Mouse (Mus musculus): ENCODE results near the gene Tbc1d19. TPM values are rescaled to one million over a fixed set of nuclear protein-coding genes. Genes with fewer than 3 reads are reported as not detected.

Gene Tbc1d19
- polyA plus RNA-seq, 1 experiment from 2014 or later = 3.7 TPM

DNA sequence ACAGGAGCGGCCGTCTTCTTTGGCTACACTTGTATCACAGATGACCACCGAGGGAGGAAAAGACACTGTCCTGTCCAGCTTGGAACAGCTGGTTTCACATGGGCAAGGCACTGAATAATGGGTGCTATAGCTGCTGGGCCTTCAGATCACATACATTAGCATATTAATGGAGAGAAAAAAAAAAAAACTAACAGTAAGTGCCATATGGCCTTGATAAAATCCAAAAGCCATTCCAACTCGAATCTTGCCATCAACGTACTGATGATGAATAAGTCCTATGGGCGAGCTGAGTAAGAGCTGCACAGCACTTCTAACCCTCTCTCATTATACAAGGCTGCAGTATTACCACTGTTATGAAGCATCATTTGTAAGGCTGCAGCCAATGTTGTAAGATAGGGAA is 45.2 kb downstream of the Tbc1d19 start:
- no peak overlapping the region for H3K9ac ChIP-seq (replicated peaks)
- 81% methylated on average over 6 of the region's 6 CpGs for WGBS (ENCODE audit: insufficient replicate concordance)
- peaks cover 3% of the 10 kb centered on the region for H3K36me3 ChIP-seq (replicated peaks; ENCODE audit: insufficient read depth, low read length)
- no peak for TF ChIP-seq EP300 (IDR thresholded peaks at IDR 0.05; ENCODE audit: low read depth)
- no peak for TF ChIP-seq CTCF (IDR thresholded peaks at IDR 0.05; ENCODE audit: low read depth)
- H3K4me3 ChIP-seq (ENCODE audit: low read depth, low read length) = no peak overlapping the region
- H3K4me1 ChIP-seq (ENCODE audit: insufficient read depth) = no peaks in the 10 kb centered on the region
- H3K27me3 ChIP-seq (ENCODE audit: insufficient read depth, low read length) = no peaks in the 10 kb centered on the region
- DNase-seq = no peak
- no peak for ATAC-seq
- no peak overlapping the region for H3K4me2 ChIP-seq (ENCODE audit: low read depth, low read length)
- H3K9me3 ChIP-seq (ENCODE audit: low read length) = no peaks in the 10 kb centered on the region
- H3K27ac ChIP-seq (ENCODE audit: low read depth) = no peak overlapping the region

DNA sequence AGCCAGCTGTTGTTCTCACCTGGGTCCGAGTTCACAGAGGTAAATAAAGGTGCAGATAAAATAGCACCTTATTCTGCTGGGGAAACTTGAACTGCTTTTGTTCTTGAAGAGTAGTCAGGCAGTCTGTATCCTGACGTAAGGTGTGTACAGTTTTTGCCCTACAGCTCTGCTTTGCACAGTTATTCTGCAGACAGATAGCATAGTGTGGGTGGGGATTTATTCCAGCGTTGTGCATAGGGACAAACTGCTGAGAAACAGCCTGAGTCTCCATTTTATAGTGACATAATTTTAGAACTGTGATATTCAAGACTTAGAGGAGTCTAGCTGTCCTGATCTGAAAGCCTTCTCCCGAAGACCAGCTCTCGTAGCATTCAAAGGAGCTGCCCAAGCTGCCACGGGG is 46.6 kb downstream of the Tbc1d19 start:
- TF ChIP-seq EP300 (IDR thresholded peaks at IDR 0.05; ENCODE audit: low read depth) (no peak), CTCF (IDR thresholded peaks at IDR 0.05; ENCODE audit: low read depth) (no peak)
- H3K4me2 ChIP-seq (ENCODE audit: low read depth, low read length) = no peak overlapping the region
- WGBS (ENCODE audit: insufficient replicate concordance) = 79% methylated on average over 6 of the region's 6 CpGs
- no peaks in the 10 kb centered on the region for H3K4me1 ChIP-seq (ENCODE audit: insufficient read depth)
- H3K9ac ChIP-seq (replicated peaks) = no peak overlapping the region
- DNase-seq (no peak), ATAC-seq (no peak)
- H3K27me3 ChIP-seq (ENCODE audit: insufficient read depth, low read length) = no peaks in the 10 kb centered on the region
- no peak overlapping the region for H3K27ac ChIP-seq (ENCODE audit: low read depth)
- peaks cover 3% of the 10 kb centered on the region for H3K36me3 ChIP-seq (replicated peaks; ENCODE audit: insufficient read depth, low read length)
- H3K9me3 ChIP-seq (ENCODE audit: low read length) = no peaks in the 10 kb centered on the region
- no peak overlapping the region for H3K4me3 ChIP-seq (ENCODE audit: low read depth, low read length)

DNA sequence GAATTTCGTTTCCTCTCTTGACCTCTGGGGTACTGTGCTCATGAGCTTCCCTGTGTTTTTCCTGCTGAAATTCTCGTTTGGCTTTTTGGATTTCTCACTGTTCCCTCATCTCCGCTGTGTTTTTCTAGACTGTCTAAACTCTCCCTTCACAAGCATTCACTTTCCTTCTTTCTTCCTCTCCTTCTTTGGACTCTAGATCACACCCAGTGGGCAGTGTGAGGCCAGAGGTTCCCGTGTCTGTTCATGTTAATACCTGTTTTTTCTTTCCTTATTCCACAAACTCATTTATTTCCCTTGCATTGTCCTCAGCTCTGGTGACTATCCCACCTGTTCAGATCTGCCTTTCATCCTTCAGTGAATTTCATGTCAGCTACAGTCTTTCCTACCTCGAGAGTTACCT is 55.7 kb downstream of the Tbc1d19 start:
- TF ChIP-seq EP300 (IDR thresholded peaks at IDR 0.05; ENCODE audit: low read depth) (no peak), CTCF (IDR thresholded peaks at IDR 0.05; ENCODE audit: low read depth) (no peak)
- Histone ChIP-seq H3K36me3 (replicated peaks; ENCODE audit: insufficient read depth, low read length) (no peaks in the 10 kb centered on the region), H3K9me3 (ENCODE audit: low read length) (no peaks in the 10 kb centered on the region), H3K4me1 (ENCODE audit: insufficient read depth) (no peaks in the 10 kb centered on the region), H3K27ac (ENCODE audit: low read depth) (no peak overlapping the region), H3K4me3 (ENCODE audit: low read depth, low read length) (no peak overlapping the region), H3K4me2 (ENCODE audit: low read depth, low read length) (no peak overlapping the region), H3K27me3 (ENCODE audit: insufficient read depth, low read length) (no peaks in the 10 kb centered on the region), H3K9ac (replicated peaks) (no peak overlapping the region)
- DNase-seq (no peak), ATAC-seq (no peak)
- 73% methylated on average over 5 of the region's 5 CpGs for WGBS (ENCODE audit: insufficient replicate concordance)

DNA sequence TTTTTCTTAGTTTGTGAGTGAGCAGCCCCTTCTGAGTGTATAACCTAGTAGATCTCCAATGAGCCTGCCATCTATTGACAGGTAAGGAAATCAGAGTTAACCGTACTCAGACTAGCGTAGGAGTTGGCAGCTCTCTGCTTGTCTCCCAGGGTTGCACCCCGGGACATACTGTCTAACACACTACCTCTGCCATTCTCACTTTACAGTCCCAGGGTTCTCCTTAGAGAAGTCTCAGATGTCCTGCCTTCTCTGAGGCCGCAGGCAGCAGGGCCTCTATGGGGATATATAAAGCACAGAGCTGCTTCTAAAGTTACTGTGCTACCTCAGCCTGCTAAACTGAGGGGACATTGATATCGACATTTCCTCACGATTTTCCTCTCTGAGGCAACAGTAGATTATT is 56.6 kb downstream of the Tbc1d19 start:
- ATAC-seq = no peak
- no peak overlapping the region for H3K4me2 ChIP-seq (ENCODE audit: low read depth, low read length)
- H3K9ac ChIP-seq (replicated peaks) = no peak overlapping the region
- no peaks in the 10 kb centered on the region for H3K36me3 ChIP-seq (replicated peaks; ENCODE audit: insufficient read depth, low read length)
- H3K4me3 ChIP-seq (ENCODE audit: low read depth, low read length) = no peak overlapping the region
- H3K4me1 ChIP-seq (ENCODE audit: insufficient read depth) = no peaks in the 10 kb centered on the region
- WGBS (ENCODE audit: insufficient replicate concordance) = 85% methylated on average over 6 of the region's 6 CpGs
- H3K9me3 ChIP-seq (ENCODE audit: low read length) = no peaks in the 10 kb centered on the region
- no peak overlapping the region for H3K27ac ChIP-seq (ENCODE audit: low read depth)
- DNase-seq = no peak
- TF ChIP-seq EP300 (IDR thresholded peaks at IDR 0.05; ENCODE audit: low read depth) = no peak
- no peaks in the 10 kb centered on the region for H3K27me3 ChIP-seq (ENCODE audit: insufficient read depth, low read length)

DNA sequence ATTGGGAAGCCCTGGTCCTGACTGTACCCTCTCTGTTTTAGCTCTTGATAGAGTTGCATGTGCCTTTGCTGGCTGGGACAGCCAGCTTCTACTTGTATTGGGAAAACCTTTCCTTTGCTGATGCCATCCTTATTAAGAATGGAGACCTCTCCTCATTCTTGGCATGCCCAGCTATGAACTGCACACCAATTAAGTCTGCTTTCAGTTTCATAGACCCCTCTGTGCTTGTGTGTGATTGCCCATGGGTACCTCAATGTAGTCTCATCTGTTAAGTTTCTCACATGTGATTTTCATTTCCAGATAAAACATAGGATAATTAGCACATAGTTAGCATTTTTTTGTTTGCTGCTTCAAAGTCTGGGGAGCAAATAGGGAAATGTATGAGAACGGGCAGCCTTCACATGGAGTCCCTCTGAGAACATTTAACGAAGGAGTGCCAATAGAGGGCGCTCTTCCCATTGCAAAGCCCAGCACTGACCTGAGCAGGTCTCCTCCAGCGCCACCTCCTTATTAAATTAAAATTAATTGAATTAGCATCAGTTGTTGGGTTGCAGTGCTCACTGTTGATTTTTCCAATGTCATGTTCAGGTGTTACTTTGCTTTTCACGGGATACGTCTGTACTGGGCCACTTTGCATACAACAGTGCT is 62.4 kb downstream of the Tbc1d19 start:
- ATAC-seq = peak; percentile 65
- TF ChIP-seq CTCF (IDR thresholded peaks at IDR 0.05; ENCODE audit: low read depth) = peak; percentile 87
- TF ChIP-seq EP300 (IDR thresholded peaks at IDR 0.05; ENCODE audit: low read depth) = no peak
- Histone ChIP-seq H3K4me3 (ENCODE audit: low read depth, low read length) (no peak overlapping the region), H3K4me1 (ENCODE audit: insufficient read depth) (no peaks in the 10 kb centered on the region), H3K27me3 (ENCODE audit: insufficient read depth, low read length) (no peaks in the 10 kb centered on the region), H3K4me2 (ENCODE audit: low read depth, low read length) (peak overlapping the region; percentile 14; the same call in 1 of the 2 replicates), H3K9ac (replicated peaks) (no peak overlapping the region), H3K36me3 (replicated peaks; ENCODE audit: insufficient read depth, low read length) (no peaks in the 10 kb centered on the region), H3K27ac (ENCODE audit: low read depth) (no peak overlapping the region), H3K9me3 (ENCODE audit: low read length) (no peaks in the 10 kb centered on the region)
- WGBS (ENCODE audit: insufficient replicate concordance) = 27% methylated on average over 6 of the region's 6 CpGs
- DNase-seq = peak; percentile 65

DNA sequence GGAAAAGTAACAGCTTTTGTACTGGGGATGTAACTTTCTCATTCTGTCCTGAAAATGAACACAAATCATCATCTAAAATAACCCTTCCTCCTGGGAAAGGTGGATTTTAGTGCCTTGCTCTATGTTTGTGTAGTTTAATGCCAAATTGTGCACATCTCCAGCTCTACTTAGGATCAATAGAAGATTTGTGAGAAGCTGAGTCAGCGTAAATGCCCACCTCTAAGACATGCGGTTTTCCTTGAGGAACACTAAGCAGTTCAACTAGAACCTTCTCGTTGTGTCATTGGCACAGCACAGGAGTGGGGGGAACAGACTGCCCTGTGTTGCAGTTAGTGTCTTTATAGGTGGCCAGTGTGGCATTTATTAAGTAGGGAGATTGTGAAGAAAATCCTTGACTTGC is 65.6 kb downstream of the Tbc1d19 start:
- no peaks in the 10 kb centered on the region for H3K9me3 ChIP-seq (ENCODE audit: low read length)
- no peaks in the 10 kb centered on the region for H3K27me3 ChIP-seq (ENCODE audit: insufficient read depth, low read length)
- 87% methylated on average over 3 of the region's 3 CpGs for WGBS (ENCODE audit: insufficient replicate concordance)
- H3K9ac ChIP-seq (replicated peaks) = no peak overlapping the region
- TF ChIP-seq CTCF (IDR thresholded peaks at IDR 0.05; ENCODE audit: low read depth) (no peak), EP300 (IDR thresholded peaks at IDR 0.05; ENCODE audit: low read depth) (no peak)
- no peak overlapping the region for H3K27ac ChIP-seq (ENCODE audit: low read depth)
- DNase-seq (no peak), ATAC-seq (no peak)
- no peaks in the 10 kb centered on the region for H3K36me3 ChIP-seq (replicated peaks; ENCODE audit: insufficient read depth, low read length)
- H3K4me2 ChIP-seq (ENCODE audit: low read depth, low read length) = no peak overlapping the region
- no peaks in the 10 kb centered on the region for H3K4me1 ChIP-seq (ENCODE audit: insufficient read depth)
- H3K4me3 ChIP-seq (ENCODE audit: low read depth, low read length) = no peak overlapping the region
